Mouse (Mus musculus) embryo, embryonic 9.5 days (tissue): ENCODE measurements around the gene Rab26.
A peak's percentile ranks its signal among the peaks of the same experiment; 100 is the strongest.

Source experiments
- DNase-seq: peaks from one replicate; pipeline ENCODE4 v3.0.0-alpha.2; 2017; ENCODE audit errors: extremely low spot score

The Rab26 gene

DNA sequence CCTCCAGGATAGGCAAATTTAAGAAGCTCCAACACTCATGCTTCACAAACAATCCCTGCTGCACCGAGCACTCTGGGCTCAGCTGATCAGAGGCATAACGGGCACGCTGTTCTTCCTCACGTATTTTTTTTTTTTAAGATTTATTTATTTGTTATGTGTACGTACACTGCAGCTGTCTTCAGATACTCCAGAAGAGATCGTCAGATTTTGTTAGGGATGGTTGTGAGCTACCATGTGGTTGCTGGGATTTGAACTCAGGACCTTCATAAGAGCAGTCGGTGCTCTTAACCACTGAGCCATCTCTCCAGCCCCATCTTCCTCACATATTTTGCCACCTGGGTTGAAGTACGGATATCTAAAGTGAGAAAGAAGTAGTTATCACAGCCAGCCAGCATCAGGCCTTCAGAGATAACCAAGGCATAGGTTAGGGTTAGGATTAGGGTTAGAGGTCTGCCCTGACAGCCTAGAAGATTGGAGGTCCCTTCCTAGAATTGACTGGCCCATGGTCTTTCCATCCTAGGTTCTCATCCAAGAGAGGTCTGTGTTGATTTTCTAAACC lies at the start of gene Rab26:
Rab26 (minus strand) TSS at position 51 of the 559 bp plus-strand sequence.
- DNase-seq = no peak

DNA sequence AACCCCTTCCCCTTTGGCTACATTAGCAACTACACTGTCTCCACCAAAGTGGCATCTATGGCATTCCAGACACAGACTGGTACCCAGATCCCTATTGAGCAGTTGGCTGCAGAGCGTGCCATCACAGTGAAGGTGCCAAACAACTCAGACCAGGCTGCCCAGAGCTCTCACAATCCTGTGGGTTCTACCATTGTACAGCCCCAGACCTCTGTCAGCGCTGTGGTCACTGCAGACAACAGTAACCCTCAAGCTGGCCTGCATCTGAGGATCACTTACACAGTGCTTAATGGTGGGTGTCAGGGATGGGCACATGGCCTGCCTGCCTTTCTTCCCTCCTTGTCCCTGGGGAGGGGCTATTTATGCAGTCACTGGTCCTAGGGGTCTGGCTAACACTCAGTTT lies 46.3 kb upstream of the Rab26 start:
- DNase-seq = no peak

DNA sequence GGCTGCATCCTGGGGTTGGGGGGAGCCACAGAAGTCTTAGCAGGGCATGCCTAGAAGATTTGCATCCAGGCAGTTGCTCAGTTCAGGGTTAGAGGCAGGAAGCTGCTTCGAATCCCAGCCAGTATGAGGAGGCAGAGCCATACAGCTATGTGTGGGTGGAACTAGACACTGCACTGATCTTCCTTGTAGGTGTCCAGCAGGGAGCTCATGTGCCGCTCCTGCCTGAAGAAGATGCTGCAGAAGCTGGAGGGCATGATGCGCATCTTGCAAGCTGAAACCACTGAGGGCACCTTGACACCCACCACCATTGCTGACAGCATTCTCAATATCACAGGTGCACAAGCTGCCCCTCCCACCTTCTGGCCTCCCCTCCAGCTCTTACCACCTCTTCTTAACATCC lies 45.5 kb upstream of the Rab26 start:
- no peak for DNase-seq

DNA sequence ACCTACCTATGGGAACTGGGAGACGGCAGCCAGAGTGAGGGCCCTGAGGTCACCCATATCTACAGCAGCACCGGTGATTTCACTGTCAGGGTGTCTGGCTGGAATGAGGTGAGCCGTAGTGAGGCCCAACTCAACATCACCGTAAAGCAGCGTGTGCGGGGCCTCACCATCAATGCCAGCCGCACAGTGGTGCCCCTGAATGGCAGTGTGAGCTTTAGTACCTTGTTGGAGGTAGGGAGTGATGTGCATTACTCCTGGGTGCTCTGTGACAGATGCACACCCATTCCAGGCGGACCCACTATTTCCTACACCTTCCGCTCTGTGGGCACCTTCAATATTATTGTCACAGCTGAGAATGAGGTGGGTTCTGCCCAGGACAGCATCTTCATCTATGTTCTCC lies 39.8 kb upstream of the Rab26 start:
- no peak for DNase-seq

DNA sequence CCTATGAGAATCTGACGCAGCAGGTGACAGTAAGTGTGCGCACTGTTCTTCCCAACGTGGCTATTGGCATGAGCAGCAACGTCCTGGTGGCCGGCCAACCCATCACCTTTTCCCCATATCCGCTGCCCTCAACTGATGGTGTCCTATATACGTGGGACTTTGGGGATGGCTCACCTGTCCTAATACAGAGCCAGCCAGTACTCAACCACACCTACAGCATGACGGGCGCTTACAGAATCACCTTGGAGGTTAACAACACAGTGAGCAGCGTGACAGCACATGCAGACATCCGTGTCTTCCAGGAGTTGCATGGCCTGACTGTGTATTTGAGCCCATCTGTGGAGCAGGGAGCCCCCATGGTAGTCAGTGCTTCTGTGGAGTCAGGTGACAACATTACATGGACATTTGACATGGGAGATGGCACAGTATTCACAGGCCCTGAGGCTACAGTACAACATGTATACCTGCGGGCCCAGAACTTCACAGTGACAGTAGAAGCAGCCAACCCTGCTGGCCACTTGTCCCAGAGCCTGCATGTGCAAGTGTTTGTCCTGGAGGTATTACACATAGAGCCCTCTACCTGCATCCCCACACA lies 38.7 kb upstream of the Rab26 start:
- DNase-seq = no peak

DNA sequence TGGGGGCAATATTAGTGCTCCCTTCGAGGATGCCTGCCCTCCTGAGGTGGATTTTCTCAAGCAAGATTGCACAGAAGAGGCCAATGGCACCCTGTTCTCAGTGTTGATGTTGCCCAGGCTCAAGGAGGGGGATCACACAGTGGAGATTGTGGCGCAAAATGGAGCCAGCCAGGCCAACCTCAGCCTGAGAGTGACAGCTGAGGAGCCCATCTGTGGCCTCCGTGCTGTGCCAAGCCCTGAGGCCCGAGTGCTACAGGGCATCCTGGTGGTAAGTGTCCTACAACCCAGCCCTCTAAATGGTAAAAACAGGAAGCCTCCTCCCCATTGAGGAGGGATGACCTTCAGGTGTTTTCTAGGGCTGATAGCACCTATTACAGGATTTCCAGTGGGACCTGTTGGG lies 35.8 kb upstream of the Rab26 start:
- DNase-seq = no peak

DNA sequence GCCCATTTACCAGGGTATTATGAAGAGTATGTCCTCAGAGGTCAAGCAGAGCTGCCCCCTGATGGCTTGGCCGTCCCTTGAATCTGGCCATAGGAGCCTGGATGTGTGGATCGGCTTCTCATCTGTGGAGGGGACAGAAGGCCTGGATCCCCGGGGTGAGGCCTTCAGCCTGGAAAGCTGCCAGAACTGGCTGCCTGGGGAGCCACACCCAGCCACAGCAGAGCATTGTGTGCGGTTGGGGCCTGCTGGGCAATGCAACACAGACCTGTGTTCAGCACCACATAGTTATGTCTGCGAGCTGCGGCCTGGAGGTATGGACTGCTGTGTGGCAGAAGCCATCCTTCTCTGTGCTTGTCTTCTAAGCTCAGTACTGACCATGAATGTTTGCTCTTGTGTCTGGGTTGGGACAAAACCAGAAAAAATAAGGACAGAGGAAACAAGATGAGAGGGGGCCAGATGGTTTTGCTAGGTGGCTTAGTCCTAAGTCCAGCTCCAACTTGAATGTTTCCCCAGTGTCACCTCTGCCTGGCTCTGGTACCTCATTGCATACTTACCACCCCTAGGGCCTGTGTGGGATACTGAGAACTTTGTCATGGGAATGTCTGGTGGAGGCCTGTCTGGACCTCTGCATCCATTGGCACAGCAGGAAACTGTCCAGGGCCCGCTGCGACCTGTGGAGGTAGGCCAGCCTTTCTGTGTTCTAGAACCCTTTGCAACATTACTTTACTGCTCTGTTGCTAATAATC lies 33.2 kb upstream of the Rab26 start:
- no peak for DNase-seq

DNA sequence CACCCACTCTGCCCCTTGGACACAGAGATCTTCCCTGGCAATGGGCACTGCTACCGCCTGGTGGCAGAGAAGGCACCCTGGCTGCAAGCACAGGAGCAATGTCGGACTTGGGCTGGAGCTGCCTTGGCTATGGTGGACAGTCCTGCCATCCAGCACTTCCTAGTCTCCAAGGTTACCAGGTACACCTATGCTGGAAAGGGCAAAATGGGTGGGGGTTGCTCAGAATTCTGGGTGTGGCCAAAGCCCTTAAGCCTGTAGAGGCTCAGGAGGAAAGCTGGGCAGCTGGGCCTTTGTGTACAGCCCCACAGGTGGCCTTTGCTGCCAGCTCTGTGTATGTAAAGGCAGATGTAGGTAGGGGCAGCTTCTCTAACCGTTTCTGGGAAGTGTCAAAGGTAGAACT lies 31.8 kb upstream of the Rab26 start:
- no peak for DNase-seq

DNA sequence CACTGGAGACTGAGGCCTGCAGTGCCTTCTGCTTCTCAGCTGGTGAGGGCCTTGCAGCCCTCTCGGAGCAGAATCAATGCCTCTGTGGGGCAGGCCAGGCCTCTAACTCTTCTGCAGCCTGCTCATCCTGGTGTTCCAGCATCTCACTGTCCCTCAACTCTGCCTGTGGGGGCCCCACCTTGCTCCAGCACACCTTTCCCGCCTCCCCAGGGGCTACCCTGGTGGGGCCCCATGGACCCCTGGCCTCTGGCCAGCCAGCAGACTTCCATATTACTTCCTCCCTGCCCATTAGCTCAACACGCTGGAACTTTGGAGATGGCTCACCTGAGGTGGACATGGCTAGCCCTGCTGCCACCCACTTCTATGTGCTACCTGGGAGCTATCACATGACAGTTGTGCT lies 31.1 kb upstream of the Rab26 start:
- DNase-seq = no peak

DNA sequence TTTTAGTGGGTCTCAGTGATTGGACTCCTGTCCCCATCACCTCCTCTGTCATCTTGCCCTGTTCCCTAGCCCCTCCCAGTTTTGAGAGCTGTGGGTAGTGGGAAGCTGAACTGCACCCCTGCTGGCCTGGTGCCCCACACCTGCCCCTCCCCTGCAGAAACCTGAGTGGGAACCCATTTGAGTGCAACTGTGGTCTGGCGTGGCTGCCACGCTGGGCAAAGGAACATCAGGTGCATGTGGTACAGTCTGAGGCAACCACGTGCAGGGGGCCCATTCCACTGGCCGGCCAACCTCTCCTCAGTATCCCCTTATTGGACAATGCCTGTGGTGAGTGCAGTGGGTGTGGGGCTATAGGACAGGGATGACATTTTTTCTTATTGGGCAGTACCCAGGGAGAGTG lies 30.4 kb upstream of the Rab26 start:
- DNase-seq = no peak

DNA sequence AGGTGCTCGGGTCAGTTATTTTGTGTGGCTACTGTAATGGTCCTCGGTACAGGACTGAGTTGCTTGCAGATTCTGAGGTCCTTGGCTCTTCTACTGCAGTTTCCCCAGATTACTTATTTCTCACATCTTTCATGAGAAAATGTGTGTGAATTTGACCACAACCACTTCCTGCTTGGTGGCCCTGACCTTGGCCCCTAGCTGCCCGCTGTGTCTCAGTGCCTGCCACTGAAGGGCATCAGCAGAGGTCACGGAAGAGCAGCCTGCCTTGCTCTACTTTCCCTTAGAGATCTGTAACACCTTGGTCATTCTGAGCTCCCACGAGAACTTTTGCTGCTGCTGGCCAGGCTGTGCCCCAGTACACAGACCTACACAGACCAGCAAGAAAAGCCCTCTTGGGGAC lies 29.6 kb upstream of the Rab26 start:
- no peak for DNase-seq

DNA sequence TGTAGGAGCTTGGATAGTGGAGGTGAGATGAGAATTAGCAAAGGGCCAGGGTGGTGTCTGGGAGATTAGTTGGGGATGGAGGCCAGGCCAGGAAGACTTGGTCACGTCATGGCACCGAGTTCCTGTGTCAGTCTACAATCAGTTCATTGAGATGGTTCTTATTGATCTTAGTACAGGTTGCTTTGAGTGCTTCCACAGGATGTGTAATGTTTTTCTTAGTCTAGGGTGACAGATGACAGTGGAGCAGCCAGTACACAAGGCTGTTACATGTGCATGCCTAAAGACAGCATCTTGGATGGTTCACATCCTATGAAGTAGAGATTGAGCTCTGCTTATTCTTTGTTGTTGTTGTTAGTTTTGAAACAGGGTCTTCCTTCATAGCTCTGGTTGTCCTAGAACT lies 27.6 kb upstream of the Rab26 start:
- no peak for DNase-seq

DNA sequence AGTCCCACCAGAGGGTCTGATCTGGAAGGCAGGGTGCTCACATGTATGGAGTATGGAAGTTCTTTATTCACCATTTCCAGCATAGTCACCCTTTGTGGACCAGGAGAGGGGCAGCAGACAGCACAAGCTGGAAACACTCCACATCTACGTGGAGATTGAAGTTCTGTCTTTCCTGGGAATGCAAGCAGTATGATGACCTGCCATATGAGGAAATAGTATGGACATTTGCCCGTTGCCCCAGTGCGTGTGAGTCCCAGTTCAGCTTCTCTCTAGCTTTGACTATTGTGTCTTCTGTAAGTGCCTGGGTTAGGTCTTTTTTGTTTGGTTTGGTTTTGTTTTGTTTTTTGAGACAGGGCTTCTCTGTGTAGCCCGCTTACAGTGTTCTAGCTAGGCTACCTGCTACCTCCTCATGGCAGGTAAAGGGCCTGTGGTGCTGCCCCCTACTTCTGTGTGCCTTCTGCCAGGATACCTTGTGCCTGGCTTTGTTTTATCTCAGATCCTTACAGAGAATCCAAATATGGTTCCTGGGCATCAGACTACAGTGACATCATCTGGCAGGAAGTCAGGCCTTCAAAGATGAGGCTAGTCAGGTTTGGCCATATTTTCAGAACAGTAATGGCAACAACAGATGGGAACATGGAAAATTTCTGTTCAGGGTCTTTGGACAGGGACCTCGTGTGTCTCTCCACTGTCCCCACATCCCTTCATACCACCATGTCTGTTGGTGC lies 26.5 kb upstream of the Rab26 start:
- DNase-seq = no peak

DNA sequence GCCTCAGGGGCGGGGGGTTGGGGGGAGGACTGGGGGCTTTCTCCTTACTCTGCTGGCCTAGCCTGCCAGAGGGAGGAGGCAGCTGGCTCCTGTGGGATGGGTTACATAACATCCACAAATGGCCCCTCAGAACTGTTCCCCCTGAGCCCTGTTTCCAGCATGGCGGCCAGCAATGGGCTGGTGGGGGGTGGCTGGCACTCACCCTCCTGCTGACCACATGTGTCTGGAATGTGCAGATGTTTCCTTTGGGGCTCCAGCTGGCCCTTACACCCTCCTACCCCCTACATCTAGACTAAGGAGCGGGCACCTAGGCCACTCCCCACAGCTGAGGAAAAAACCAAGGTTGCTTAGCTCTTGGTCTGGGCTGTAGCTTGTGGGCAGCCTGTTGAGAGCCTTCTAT lies 25.1 kb upstream of the Rab26 start:
- DNase-seq = no peak

DNA sequence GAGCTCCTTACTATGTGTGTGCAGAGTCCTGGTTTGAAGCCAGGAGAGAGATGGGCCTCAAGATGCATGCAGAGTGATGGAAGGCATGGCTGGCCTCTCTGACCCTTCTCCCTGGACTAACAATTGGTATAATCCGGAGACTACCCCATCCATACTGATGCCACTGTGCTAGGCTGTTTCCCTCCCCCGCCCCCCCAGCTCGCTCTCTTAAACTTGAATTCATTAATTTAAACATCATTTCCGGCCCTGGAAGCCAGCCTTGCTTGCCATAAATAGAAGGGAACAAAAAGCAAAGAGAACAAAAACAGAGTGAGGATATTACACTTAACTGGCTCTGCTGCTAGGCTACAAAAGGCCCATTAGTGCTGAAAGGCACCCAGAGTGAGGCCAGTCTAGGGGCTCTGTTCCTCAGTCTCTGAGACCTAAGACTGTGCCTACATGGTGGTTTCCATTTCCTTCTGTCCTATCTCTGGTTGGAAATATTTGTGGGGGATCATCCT lies 24.6 kb upstream of the Rab26 start:
- peak; percentile 19 for DNase-seq

DNA sequence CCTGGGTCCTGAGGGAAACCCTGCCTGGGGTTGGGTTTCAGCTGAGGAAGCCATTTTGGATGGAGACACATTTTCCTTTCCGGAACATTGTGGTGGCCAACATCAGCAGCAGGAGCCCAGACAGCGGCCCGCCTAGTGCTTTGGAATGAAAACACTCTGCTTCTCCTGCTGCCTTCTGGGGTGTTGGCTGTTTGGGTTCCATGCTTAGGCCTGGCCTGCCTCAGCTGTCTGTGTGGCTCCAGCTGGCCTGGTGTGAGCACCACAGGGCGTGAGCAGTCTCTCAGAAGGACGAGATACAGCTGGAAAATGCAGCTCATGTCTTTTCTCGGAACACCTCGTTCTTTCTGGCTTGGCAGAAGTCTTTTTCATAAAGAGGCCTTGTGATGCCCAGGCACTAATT lies 23.1 kb upstream of the Rab26 start:
- no peak for DNase-seq

DNA sequence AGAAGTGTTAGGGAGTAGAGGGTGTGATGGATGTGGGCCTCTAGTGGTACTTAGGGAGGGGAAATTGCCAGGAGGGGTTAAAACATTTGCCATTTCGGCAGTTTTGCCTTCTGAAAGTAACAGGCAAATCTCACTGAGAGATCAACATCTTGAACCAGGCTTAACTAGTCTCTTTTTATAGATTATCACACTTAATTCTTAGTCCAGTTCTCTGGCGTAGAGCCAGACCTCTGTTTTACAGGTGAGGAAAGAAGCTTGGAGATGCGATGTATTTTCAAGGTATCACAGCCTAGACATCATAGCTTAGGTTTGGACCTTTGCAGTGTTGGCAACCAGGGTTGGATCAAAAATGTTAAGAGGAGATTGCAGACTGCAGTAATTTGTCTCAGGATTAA lies 17.0 kb upstream of the Rab26 start:
- no peak for DNase-seq

DNA sequence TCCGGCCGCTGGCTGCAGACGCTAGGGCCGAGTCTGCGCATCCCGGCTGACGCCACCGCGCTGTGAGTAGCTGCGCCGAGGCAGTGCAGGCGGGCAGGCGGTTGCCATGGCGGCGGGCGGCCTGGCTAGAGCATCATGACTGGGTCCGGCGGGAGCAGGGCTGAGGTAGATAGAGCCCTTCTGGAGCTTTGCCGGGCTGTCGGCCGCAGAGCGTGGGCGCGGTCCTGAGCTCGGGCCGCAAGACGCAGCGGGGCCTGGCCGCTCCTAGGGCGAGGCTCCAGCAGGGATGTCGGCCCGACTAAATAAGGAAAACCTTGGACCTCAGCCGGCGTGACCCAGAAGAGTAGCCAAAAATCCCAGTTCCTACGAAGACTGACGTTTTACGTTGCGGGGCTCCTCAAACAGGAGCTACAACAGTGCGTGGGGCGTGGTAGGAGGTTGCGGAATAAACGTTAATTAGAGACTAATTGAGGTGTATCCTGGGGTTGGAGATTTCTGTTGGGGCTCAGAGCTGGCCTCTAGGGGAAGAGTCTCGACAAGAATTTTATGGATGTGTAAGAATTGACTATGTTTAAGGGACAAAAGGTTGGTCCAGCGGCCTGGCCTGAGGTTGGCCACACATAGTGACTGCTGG lies 16.5 kb upstream of the Rab26 start:
- DNase-seq = no peak

DNA sequence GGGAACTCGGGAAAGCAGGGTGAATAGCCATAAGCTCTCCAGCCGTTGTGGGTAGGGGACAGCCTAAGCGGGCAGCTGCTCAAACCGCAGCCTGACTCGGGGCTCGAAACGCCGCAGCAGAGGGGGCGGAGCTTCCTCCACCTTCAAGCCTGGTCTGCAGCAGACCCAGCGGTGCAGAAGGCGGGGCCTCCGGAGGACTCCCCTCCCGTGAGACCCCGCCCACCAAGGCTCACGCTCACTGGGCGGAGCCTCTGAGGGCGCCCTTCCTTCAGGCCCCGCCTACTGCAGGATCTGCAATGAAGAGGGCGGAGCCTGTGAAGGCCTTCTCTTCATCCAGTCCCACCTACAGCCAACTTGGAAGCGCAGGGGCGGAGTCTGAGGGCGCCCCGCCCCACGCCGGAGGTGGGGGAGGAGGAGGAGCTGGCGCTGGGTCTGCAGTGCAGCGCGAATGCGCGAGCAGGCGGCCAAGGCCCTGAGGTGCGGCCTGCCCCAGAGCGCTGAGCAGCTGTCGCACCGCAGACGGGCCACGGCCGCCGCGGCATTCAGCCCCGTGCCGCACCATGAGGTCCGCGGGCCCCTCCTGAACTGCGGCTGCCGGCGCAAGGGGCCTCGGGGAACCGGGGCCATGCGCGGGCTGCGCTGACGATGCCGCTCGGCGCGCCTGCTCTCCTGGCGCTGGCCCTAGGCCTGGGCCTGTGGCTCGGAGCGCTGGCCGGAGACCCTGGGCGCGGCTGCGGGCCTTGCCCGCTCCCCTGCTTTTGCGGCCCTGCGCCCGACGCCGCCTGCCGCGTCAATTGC lies 15.8 kb upstream of the Rab26 start, which contains the start of gene Pkd1:
Pkd1 (plus strand) TSS at position 217 of the 798 bp plus-strand sequence.
- peak; percentile 100 for DNase-seq

DNA sequence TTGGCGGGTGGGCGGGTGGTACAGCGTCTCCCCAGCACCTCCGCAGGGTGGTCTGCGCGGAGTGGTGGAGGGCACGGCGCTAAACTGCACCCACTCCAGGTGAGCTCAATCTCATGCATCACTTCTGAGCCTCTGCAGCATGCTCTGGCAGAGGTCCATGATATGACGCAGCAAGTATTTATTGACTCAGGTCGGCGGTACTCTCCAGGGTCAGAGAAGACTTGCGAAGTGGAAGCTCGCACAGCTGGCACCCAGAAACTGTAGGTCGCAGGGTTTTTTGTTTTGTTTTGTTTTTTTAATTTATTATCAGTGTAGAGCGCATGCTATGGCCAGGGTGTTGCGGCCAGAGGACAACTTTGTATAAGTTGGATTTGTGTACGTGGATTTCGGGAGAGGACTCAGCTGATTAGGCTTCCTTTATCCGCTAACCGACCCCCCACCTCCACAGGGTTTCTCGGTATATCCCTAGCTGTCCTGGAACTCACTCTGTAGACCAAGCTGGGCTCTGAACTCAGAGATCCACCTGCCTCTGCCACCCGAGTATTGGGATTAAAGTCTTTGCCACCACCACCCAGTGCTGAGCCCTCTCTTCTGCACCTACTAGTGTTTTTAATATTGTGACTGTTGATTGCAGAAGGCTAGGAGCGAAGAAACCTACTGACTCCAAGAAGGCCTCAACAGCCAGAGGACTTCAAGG lies 15.1 kb upstream of the Rab26 start:
- DNase-seq = no peak

DNA sequence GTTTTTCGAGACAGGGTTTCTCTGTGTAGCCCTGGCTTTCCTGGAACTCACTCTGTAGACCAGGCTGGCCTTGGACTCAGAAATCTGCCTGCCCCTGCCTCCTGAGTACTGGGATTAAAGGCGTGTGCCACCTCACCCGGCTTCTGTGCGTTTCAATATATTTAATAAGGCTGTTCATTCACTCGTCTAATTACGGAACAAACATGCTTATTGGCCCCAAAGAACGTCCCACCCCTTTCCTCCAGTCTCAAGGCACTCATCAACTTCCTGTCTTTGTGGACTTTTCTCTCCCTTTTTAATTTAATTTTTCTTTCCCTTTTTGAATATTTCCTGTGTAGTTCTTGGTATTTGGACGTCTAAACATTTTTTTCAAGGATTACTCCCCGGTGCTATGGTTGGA lies 14.4 kb upstream of the Rab26 start:
- no peak for DNase-seq
